Mouse (Mus musculus) neural tube, embryonic 14.5 days (tissue): ENCODE measurements around the gene Usp13. TPM values are rescaled to one million over a fixed set of nuclear protein-coding genes. Genes with fewer than 3 reads are reported as not detected.

Experiments
- ATAC-seq: fragments of 200-750 bp; cut with Nextera tagmentation; 2 replicates; pipeline ENCODE4 v1.8.0; 2017; ENCODE audit warnings: low read depth, mild to moderate bottlenecking, moderate TSS enrichment, moderate library complexity
- H3K27ac ChIP-seq: fragments of 300-500 bp; sonication (generic); 2 replicates; pipeline ENCODE4 v1.5.1; 2014; ENCODE audit warnings: low read depth, mild to moderate bottlenecking, control low read depth, low read length, moderate library complexity, mixed read lengths
- H3K27me3 ChIP-seq: fragments of 300-500 bp; sonication (generic); 2 replicates; pipeline ENCODE4 v1.6.1; 2014; ENCODE audit warnings: low read length; ENCODE audit not compliant: control insufficient read depth, insufficient read depth
- H3K36me3 ChIP-seq: fragments of 300-500 bp; sonication (generic); 2 replicates; pipeline ENCODE4 v1.6.1; 2014; ENCODE audit warnings: low read length, mixed read lengths; ENCODE audit not compliant: control insufficient read depth, insufficient read depth
- H3K4me1 ChIP-seq: fragments of 300-500 bp; sonication (generic); 2 replicates; pipeline ENCODE4 v1.6.1; 2014; ENCODE audit warnings: low read length; ENCODE audit not compliant: control insufficient read depth, insufficient read depth
- H3K4me2 ChIP-seq: fragments of 300-500 bp; sonication (generic); 2 replicates; pipeline ENCODE4 v1.6.1; 2014; ENCODE audit warnings: mild to moderate bottlenecking, low read depth, low read length, control low read depth
- H3K4me3 ChIP-seq: fragments of 300-500 bp; sonication (generic); 2 replicates; pipeline ENCODE4 v1.5.1; 2014; ENCODE audit warnings: low read depth, low read length, control low read depth, mixed read lengths
- H3K9ac ChIP-seq: fragments of 300-500 bp; sonication (generic); replicated peaks from 2 replicates; pipeline ENCODE4 v1.6.1; 2014; ENCODE audit warnings: low read depth, mild to moderate bottlenecking, control low read depth, low read length, mixed read lengths
- H3K9me3 ChIP-seq: fragments of 300-500 bp; sonication (generic); 2 replicates; pipeline ENCODE4 v1.6.1; 2016; ENCODE audit warnings: low read length; ENCODE audit not compliant: control insufficient read depth
- WGBS: fragments of 180-500 bp; shearing (Covaris S2); extraction: QIAGEN DNeasy Blood & Tissue Kit; methylation state at CpG from one replicate; pipeline ENCODE4 v1.1.7; 2014; 5-methylcytosine and 5-hydroxymethylcytosine counted together
- polyA plus RNA-seq: library from polyadenylated mRNA; unstranded; fragments of >200 nt; fragmentation: Nextera tagmentation; extraction: Ambion mirVana; gene quantifications from 2 replicates; pipeline ENCODE4 v1.2.1, GENCODE M21; 2014

The Usp13 gene
- polyA plus RNA-seq, 1 experiment from 2014 or later = 15.1 TPM

- no peaks in the 10 kb centered on the region for H3K27me3 ChIP-seq
- H3K4me3 ChIP-seq = no peak overlapping the region
- H3K9me3 ChIP-seq = no peaks in the 10 kb centered on the region
- H3K4me1 ChIP-seq = no peaks in the 10 kb centered on the region
- no peak overlapping the region for H3K9ac ChIP-seq
- no peak for ATAC-seq
- no peak overlapping the region for H3K4me2 ChIP-seq
- WGBS = 89% methylated on average over 7 of the region's 7 CpGs
- H3K27ac ChIP-seq = no peak overlapping the region
- H3K36me3 ChIP-seq = no peaks in the 10 kb centered on the region
These were observed 20.5 kb downstream of the Usp13 start for GRCm38 (mm10) chr3:32837847-32838246.

- WGBS = 80% methylated on average over 16 of the region's 16 CpGs
- no peak overlapping the region for H3K4me3 ChIP-seq
- H3K9me3 ChIP-seq = no peaks in the 10 kb centered on the region
- no peaks in the 10 kb centered on the region for H3K4me1 ChIP-seq
- no peak overlapping the region for H3K9ac ChIP-seq
- H3K27ac ChIP-seq = no peak overlapping the region
- H3K27me3 ChIP-seq = no peaks in the 10 kb centered on the region
- no peaks in the 10 kb centered on the region for H3K36me3 ChIP-seq
- no peak overlapping the region for H3K4me2 ChIP-seq
- ATAC-seq = no peak
These were observed 39.2 kb downstream of the Usp13 start for GRCm38 (mm10) chr3:32856362-32857107.

GRCm38 (mm10) chr3:32871081-32871480, 53.7 kb downstream of the Usp13 start:
- Histone ChIP-seq H3K9me3 (no peaks in the 10 kb centered on the region), H3K4me1 (no peaks in the 10 kb centered on the region), H3K36me3 (no peaks in the 10 kb centered on the region), H3K27me3 (no peaks in the 10 kb centered on the region), H3K4me3 (no peak overlapping the region), H3K27ac (no peak overlapping the region), H3K9ac (no peak overlapping the region), H3K4me2 (no peak overlapping the region)
- 93% methylated on average over 3 of the region's 3 CpGs for WGBS
- ATAC-seq = no peak

GRCm38 (mm10) chr3:32886386-32886785, 69.0 kb downstream of the Usp13 start:
- no peaks in the 10 kb centered on the region for H3K27me3 ChIP-seq
- no peak overlapping the region for H3K4me3 ChIP-seq
- H3K4me1 ChIP-seq = no peaks in the 10 kb centered on the region
- no peak overlapping the region for H3K9ac ChIP-seq
- H3K36me3 ChIP-seq = 0 out of 2 replicates have a peak, but pooled peaks cover 7% of the 10 kb centered on the region
- H3K4me2 ChIP-seq = no peak overlapping the region
- H3K27ac ChIP-seq = no peak overlapping the region
- no peaks in the 10 kb centered on the region for H3K9me3 ChIP-seq
- ATAC-seq = no peak
- 93% methylated on average over 8 of the region's 8 CpGs for WGBS

GRCm38 (mm10) chr3:32888886-32889285, 71.5 kb downstream of the Usp13 start:
- 0 out of 2 replicates have a peak, but pooled peaks cover 5% of the 10 kb centered on the region for H3K36me3 ChIP-seq
- no peak overlapping the region for H3K4me3 ChIP-seq
- no peak for ATAC-seq
- H3K9ac ChIP-seq = no peak overlapping the region
- no peaks in the 10 kb centered on the region for H3K27me3 ChIP-seq
- no peak overlapping the region for H3K4me2 ChIP-seq
- no peak overlapping the region for H3K27ac ChIP-seq
- 95% methylated on average over 5 of the region's 5 CpGs for WGBS
- H3K4me1 ChIP-seq = no peaks in the 10 kb centered on the region
- no peaks in the 10 kb centered on the region for H3K9me3 ChIP-seq

GRCm38 (mm10) chr3:32890174-32890573, 72.8 kb downstream of the Usp13 start:
- H3K9ac ChIP-seq = no peak overlapping the region
- no peak overlapping the region for H3K27ac ChIP-seq
- no peak overlapping the region for H3K4me3 ChIP-seq
- H3K9me3 ChIP-seq = no peaks in the 10 kb centered on the region
- no peaks in the 10 kb centered on the region for H3K27me3 ChIP-seq
- no peak overlapping the region for H3K4me2 ChIP-seq
- 98% methylated on average over 4 of the region's 4 CpGs for WGBS
- peaks cover 5% of the 10 kb centered on the region; the same call in 1 of the 2 replicates for H3K36me3 ChIP-seq
- ATAC-seq = no peak
- H3K4me1 ChIP-seq = no peaks in the 10 kb centered on the region

GRCm38 (mm10) chr3:32903462-32903861, 86.1 kb downstream of the Usp13 start:
- Histone ChIP-seq H3K9me3 (no peaks in the 10 kb centered on the region), H3K27me3 (no peaks in the 10 kb centered on the region), H3K9ac (no peak overlapping the region), H3K36me3 (no peaks in the 10 kb centered on the region), H3K4me3 (no peak overlapping the region), H3K27ac (no peak overlapping the region), H3K4me2 (no peak overlapping the region), H3K4me1 (no peaks in the 10 kb centered on the region)
- WGBS = 65% methylated on average over 4 of the region's 4 CpGs
- ATAC-seq = no peak

GRCm38 (mm10) chr3:32904599-32904998, 87.3 kb downstream of the Usp13 start:
- no peak for ATAC-seq
- no peak overlapping the region for H3K27ac ChIP-seq
- no peaks in the 10 kb centered on the region for H3K9me3 ChIP-seq
- H3K4me2 ChIP-seq = no peak overlapping the region
- H3K9ac ChIP-seq = no peak overlapping the region
- no peaks in the 10 kb centered on the region for H3K36me3 ChIP-seq
- WGBS = 95% methylated on average over 1 of the region's 1 CpGs
- H3K4me1 ChIP-seq = no peaks in the 10 kb centered on the region
- H3K4me3 ChIP-seq = no peak overlapping the region
- no peaks in the 10 kb centered on the region for H3K27me3 ChIP-seq

GRCm38 (mm10) chr3:32905850-32906779, 88.8 kb downstream of the Usp13 start:
- Histone ChIP-seq H3K4me2 (no peak overlapping the region), H3K36me3 (no peaks in the 10 kb centered on the region), H3K4me1 (no peaks in the 10 kb centered on the region), H3K9ac (no peak overlapping the region), H3K27me3 (no peaks in the 10 kb centered on the region), H3K4me3 (no peak overlapping the region), H3K27ac (no peak overlapping the region), H3K9me3 (no peaks in the 10 kb centered on the region)
- WGBS = 68% methylated on average over 8 of the region's 8 CpGs
- no peak for ATAC-seq
